Mouse (Mus musculus): ENCODE data around the gene Triap1. TPM values are rescaled to one million over a fixed set of nuclear protein-coding genes. Genes with fewer than 3 reads are reported as not detected.
"Not testable (repeated sequence)": the region's sequence is repeated elsewhere in the genome, so short reads cannot be mapped to it uniquely, and the experiment has no call there.

Gene Triap1
- total RNA-seq, 2 experiments from 2014 or later = 21.4 to 24.5 TPM

GRCm38 (mm10) chr5:115364782-115365181 is 23.8 kb downstream of the Triap1 start:
- Histone ChIP-seq H3K27ac (no peak overlapping the region), H3K4me3 (no peak overlapping the region)
- intact Hi-C loops (cut with DNase I) = loop anchor here (10.0 kb wide), 1 partner anchor 180 kb away; no protein-coding TSS in a partner anchor
- no peak for TF ChIP-seq CTCF (IDR thresholded peaks at IDR 0.05)
- no peak for DNase-seq (ENCODE audit: extremely low spot score in 1 of 2, low spot score in 2 of 2)

GRCm38 (mm10) chr5:115371736-115372135 is 30.7 kb downstream of the Triap1 start:
- H3K4me3 ChIP-seq = no peak overlapping the region
- no peak overlapping the region for H3K27ac ChIP-seq
- TF ChIP-seq CTCF (IDR thresholded peaks at IDR 0.05) = no peak
- intact Hi-C loops (cut with DNase I) = no loop called here
- no peak for DNase-seq (ENCODE audit: extremely low spot score in 1 of 2, low spot score in 2 of 2)

GRCm38 (mm10) chr5:115373441-115374203 is 32.6 kb downstream of the Triap1 start:
- no peak for TF ChIP-seq CTCF (IDR thresholded peaks at IDR 0.05)
- H3K4me3 ChIP-seq = peak overlapping the region; percentile 30; the same call in 1 of the 2 replicates
- peak in 1 of 2 experiments; percentile 40 for DNase-seq (ENCODE audit: extremely low spot score in 1 of 2, low spot score in 2 of 2)
- H3K27ac ChIP-seq = no peak overlapping the region
- intact Hi-C loops (cut with DNase I) = no loop called here

GRCm38 (mm10) chr5:115374204-115374820 is 33.3 kb downstream of the Triap1 start:
- Histone ChIP-seq H3K27ac (no peak overlapping the region), H3K4me3 (peak overlapping the region; percentile 30; the same call in 1 of the 2 replicates)
- DNase-seq (ENCODE audit: extremely low spot score in 1 of 2, low spot score in 2 of 2) = no peak
- TF ChIP-seq CTCF (IDR thresholded peaks at IDR 0.05) = no peak
- intact Hi-C loops (cut with DNase I) = no loop called here

- DNase-seq (ENCODE audit: extremely low spot score in 1 of 2, low spot score in 2 of 2) = no peak
- no peak; the same call in none of the 2 replicates for TF ChIP-seq CTCF (IDR thresholded peaks at IDR 0.05)
- intact Hi-C loops (cut with DNase I) = no loop called here
- Histone ChIP-seq H3K27ac (no peak overlapping the region), H3K4me3 (no peak overlapping the region)
Observed at GRCm38 (mm10) chr5:115375436-115375835, 34.4 kb downstream of the Triap1 start.

- intact Hi-C loops (cut with DNase I); DNase-seq (ENCODE audit: extremely low spot score in 1 of 2, low spot score in 2 of 2); H3K4me3 ChIP-seq; H3K27ac ChIP-seq: not testable (repeated sequence)
Observed at GRCm38 (mm10) chr5:115378882-115379281, 37.9 kb downstream of the Triap1 start.

- intact Hi-C loops (cut with DNase I) = no loop called here
Observed at GRCm38 (mm10) chr5:115391935-115392334, 50.9 kb downstream of the Triap1 start.

GRCm38 (mm10) chr5:115392969-115393368 is 51.9 kb downstream of the Triap1 start:
- no peak overlapping the region for H3K27ac ChIP-seq
- DNase-seq (ENCODE audit: extremely low spot score in 1 of 2, low spot score in 2 of 2) = no peak
- H3K4me3 ChIP-seq = no peak overlapping the region
- intact Hi-C loops (cut with DNase I) = no loop called here
- TF ChIP-seq CTCF (IDR thresholded peaks at IDR 0.05) = no peak

More at GRCm38 (mm10) chr5:115391935-115392334, 50.9 kb downstream of the Triap1 start:
- TF ChIP-seq CTCF (IDR thresholded peaks at IDR 0.05) = no peak
- Histone ChIP-seq H3K4me3 (no peak overlapping the region), H3K27ac (no peak overlapping the region)
- DNase-seq (ENCODE audit: extremely low spot score in 1 of 2, low spot score in 2 of 2) = no peak

Other genes starting within 250 kb of the Triap1 start
- not detected for gene Gm10401, start 242.9 kb upstream of the Triap1 start, total RNA-seq (2021)
- gene Acads, start 221.9 kb upstream of the Triap1 start, total RNA-seq (2021) = 1 to 10 TPM; 6.5 to 7.2 TPM
- 10 to 100 TPM; 25.2 to 31.0 TPM for gene Unc119b, start 206.2 kb upstream of the Triap1 start, total RNA-seq (2021)
- 10 to 100 TPM; 87.8 to 89.8 TPM for gene Mlec, start 183.0 kb upstream of the Triap1 start, total RNA-seq (2021)
- gene Cabp1, start 146.8 kb upstream of the Triap1 start, total RNA-seq (2021) = 100 to 1,000 TPM; 319 to 335 TPM
- 100 to 1,000 TPM; 116 to 117 TPM for gene Pop5, start 105.4 kb upstream of the Triap1 start, total RNA-seq (2021)
- 100 to 1,000 TPM; 253 to 265 TPM for gene Rnf10, start 68.3 kb upstream of the Triap1 start, total RNA-seq (2021)
- 10 to 100 TPM; 39.9 to 41.9 TPM for gene Coq5, start 61.6 kb upstream of the Triap1 start, total RNA-seq (2021)
- 100 to 1,000 TPM; 608 to 642 TPM for gene Dynll1, start 40.2 kb upstream of the Triap1 start, total RNA-seq (2021)
- gene Srsf9, start 14.0 kb upstream of the Triap1 start, total RNA-seq (2021) = 10 to 100 TPM; 68.0 to 74.5 TPM
- 10 to 100 TPM; 20.6 to 20.9 TPM for gene Gatc, start within 50 bp of the Triap1 start, total RNA-seq (2021)
- gene Cox6a1, start 7.8 kb downstream of the Triap1 start, total RNA-seq (2021) = 100 to 1,000 TPM; 701 to 719 TPM
- 10 to 100 TPM; 46.1 to 51.8 TPM for gene Msi1, start 88.4 kb downstream of the Triap1 start, total RNA-seq (2021)
- gene Pla2g1b, start 125.0 kb downstream of the Triap1 start, total RNA-seq (2021) = not detected
- gene Sirt4, start 143.5 kb downstream of the Triap1 start, total RNA-seq (2021) = 10 to 100 TPM; 40.7 to 43.5 TPM
- gene Pxn, start 165.5 kb downstream of the Triap1 start, total RNA-seq (2021) = 10 to 100 TPM; 22.8 to 25.7 TPM
- 100 to 1,000 TPM; 183 to 187 TPM for gene Rplp0, start 218.2 kb downstream of the Triap1 start, total RNA-seq (2021)
- 10 to 100 TPM; 70.7 to 73.2 TPM for gene Gcn1l1, start 224.0 kb downstream of the Triap1 start, total RNA-seq (2021)

All from left cerebral cortex, adult 2 months (tissue).